Mouse (Mus musculus) liver, embryonic 13.5 days (tissue): Measurements from ENCODE around the gene Trak1. TPM values are rescaled to one million over a fixed set of nuclear protein-coding genes. Genes with fewer than 3 reads are reported as not detected.

ENCODE experiments used
- ATAC-seq: fragments of 200-750 bp; cut with Nextera tagmentation; 2 replicates; pipeline ENCODE4 v1.8.0; 2017; ENCODE audit warnings: low read depth, mild to moderate bottlenecking, moderate number of reproducible peaks, moderate library complexity
- DNase-seq: peaks from one replicate; pipeline ENCODE4 v3.0.0; 2022
- H3K27ac ChIP-seq: fragments of 300-500 bp; sonication (generic); 2 replicates; pipeline ENCODE4 v1.5.1; 2015; ENCODE audit warnings: moderate library complexity, mild to moderate bottlenecking, inconsistent platforms
- H3K27me3 ChIP-seq: fragments of 300-500 bp; sonication (generic); 2 replicates; pipeline ENCODE4 v1.6.1; 2015; ENCODE audit warnings: mild to moderate bottlenecking, inconsistent platforms
- H3K36me3 ChIP-seq: fragments of 300-500 bp; sonication (generic); 2 replicates; pipeline ENCODE4 v1.6.1; 2015; ENCODE audit warnings: mild to moderate bottlenecking, inconsistent platforms
- H3K4me1 ChIP-seq: fragments of 300-500 bp; sonication (generic); replicated peaks from 2 replicates; pipeline ENCODE4 v1.6.1; 2015; ENCODE audit warnings: inconsistent platforms
- H3K4me2 ChIP-seq: fragments of 300-500 bp; sonication (generic); 2 replicates; pipeline ENCODE4 v1.6.1; 2015; ENCODE audit warnings: inconsistent platforms, mild to moderate bottlenecking, moderate library complexity
- H3K4me3 ChIP-seq: fragments of 300-500 bp; sonication (generic); replicated peaks from 2 replicates; pipeline ENCODE4 v1.5.1; 2015; ENCODE audit warnings: mild to moderate bottlenecking, inconsistent platforms
- H3K9ac ChIP-seq: fragments of 300-500 bp; sonication (generic); 2 replicates; pipeline ENCODE4 v1.6.1; 2015; ENCODE audit warnings: mild to moderate bottlenecking, inconsistent platforms
- H3K9me3 ChIP-seq: fragments of 300-500 bp; sonication (generic); replicated peaks from 2 replicates; pipeline ENCODE4 v1.6.1; 2016; ENCODE audit warnings: inconsistent platforms
- WGBS: fragments of 180-500 bp; shearing (Covaris S2); methylation state at CpG from one replicate; pipeline ENCODE4 v1.1.7; 2015; ENCODE audit not compliant: insufficient replicate concordance; 5-methylcytosine and 5-hydroxymethylcytosine counted together
- polyA plus RNA-seq: library from polyadenylated mRNA; unstranded; fragments of >200 nt; fragmentation: Nextera tagmentation; extraction: Ambion mirVana; gene quantifications from 2 replicates; pipeline ENCODE4 v1.2.1, GENCODE M21; 2015

Trak1 gene
- polyA plus RNA-seq, 1 experiment from 2014 or later = 3.6 TPM

- under 1% methylated on average over 59 of the region's 59 CpGs for WGBS
- peak; percentile 96 for ATAC-seq
- H3K27ac ChIP-seq = peak within 1 kb of the TSS; percentile 39; the same call in 1 of the 2 replicates
Observed at GRCm38 (mm10) chr9:121277118-121278060, 19.9 kb upstream of the Trak1 start, which contains the start of gene Ulk4. TSS of gene Ulk4 (minus strand) at chr9:121277197.

GRCm38 (mm10) chr9:121279216-121279615, 18.1 kb upstream of the Trak1 start:
- no peak overlapping the region for H3K4me2 ChIP-seq
- no peaks in the 10 kb centered on the region for H3K9me3 ChIP-seq
- H3K36me3 ChIP-seq = no peaks in the 10 kb centered on the region
- DNase-seq = no peak
- H3K9ac ChIP-seq = no peak overlapping the region
- WGBS = 81% methylated on average over 5 of the region's 5 CpGs
- no peaks in the 10 kb centered on the region for H3K27me3 ChIP-seq
- H3K4me1 ChIP-seq = peaks cover 17% of the 10 kb centered on the region
- no peak for ATAC-seq
- H3K4me3 ChIP-seq = no peak overlapping the region
- H3K27ac ChIP-seq = no peak overlapping the region

More at GRCm38 (mm10) chr9:121277118-121278060, 19.9 kb upstream of the Trak1 start, which contains the start of gene Ulk4:
- Histone ChIP-seq H3K4me1 (peaks cover 17% of the 10 kb centered on the region), H3K27me3 (no peaks in the 10 kb centered on the region), H3K36me3 (no peaks in the 10 kb centered on the region), H3K9me3 (no peaks in the 10 kb centered on the region), H3K9ac (peak within 1 kb of the TSS; percentile 67), H3K4me3 (peak within 1 kb of the TSS; percentile 77), H3K4me2 (peak within 1 kb of the TSS; percentile 87)
- peak; percentile 87 for DNase-seq

DNA sequence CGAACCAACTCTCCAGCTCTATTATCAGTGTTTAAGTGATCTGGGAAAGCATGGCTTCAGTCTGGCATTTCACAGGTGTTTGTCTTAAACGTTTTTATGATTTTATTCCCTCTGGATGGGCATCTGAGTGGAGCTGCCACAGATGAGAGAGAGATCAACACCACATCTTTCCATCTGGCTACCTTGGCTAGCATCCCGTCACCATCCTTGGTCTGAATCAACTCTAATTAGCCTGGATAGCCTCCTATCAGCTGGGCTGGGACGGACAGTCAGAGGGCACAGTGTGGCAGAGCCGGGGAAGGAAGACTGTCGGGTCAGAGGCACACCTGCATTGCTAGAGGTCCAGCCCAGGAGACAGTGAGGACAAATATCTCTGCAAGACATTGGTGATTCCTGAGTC, 15.4 kb upstream of the Trak1 start:
- no peak overlapping the region for H3K9ac ChIP-seq
- no peaks in the 10 kb centered on the region for H3K27me3 ChIP-seq
- H3K4me2 ChIP-seq = no peak overlapping the region
- H3K4me1 ChIP-seq = peaks cover 32% of the 10 kb centered on the region
- no peak overlapping the region for H3K27ac ChIP-seq
- ATAC-seq (no peak), DNase-seq (no peak)
- WGBS = 68% methylated on average over 6 of the region's 6 CpGs
- no peaks in the 10 kb centered on the region for H3K9me3 ChIP-seq
- no peaks in the 10 kb centered on the region for H3K36me3 ChIP-seq
- no peak overlapping the region for H3K4me3 ChIP-seq

GRCm38 (mm10) chr9:121283620-121284185, 13.6 kb upstream of the Trak1 start:
- no peak for DNase-seq

GRCm38 (mm10) chr9:121284422-121284821, 12.9 kb upstream of the Trak1 start:
- Histone ChIP-seq H3K9me3 (0 out of 2 replicates have a peak, but pooled peaks cover under 1% of the 10 kb centered on the region), H3K27ac (no peak overlapping the region), H3K9ac (no peak overlapping the region), H3K36me3 (no peaks in the 10 kb centered on the region), H3K4me2 (peak overlapping the region; percentile 67), H3K4me1 (peaks cover 27% of the 10 kb centered on the region), H3K4me3 (peak overlapping the region; percentile 60), H3K27me3 (no peaks in the 10 kb centered on the region)
- DNase-seq (peak; percentile 55), ATAC-seq (no peak)
- 61% methylated on average over 3 of the region's 3 CpGs for WGBS

More at GRCm38 (mm10) chr9:121283620-121284185, 13.6 kb upstream of the Trak1 start:
- ATAC-seq = no peak
- Histone ChIP-seq H3K27me3 (no peaks in the 10 kb centered on the region), H3K36me3 (no peaks in the 10 kb centered on the region), H3K9me3 (no peaks in the 10 kb centered on the region), H3K4me3 (no peak overlapping the region), H3K4me1 (peaks cover 28% of the 10 kb centered on the region), H3K27ac (no peak overlapping the region), H3K9ac (no peak overlapping the region), H3K4me2 (no peak overlapping the region)
- WGBS = 87% methylated on average over 6 of the region's 6 CpGs

GRCm38 (mm10) chr9:121285341-121286324, 11.7 kb upstream of the Trak1 start:
- H3K9me3 ChIP-seq = 0 out of 2 replicates have a peak, but pooled peaks cover 5% of the 10 kb centered on the region
- DNase-seq = peak; percentile 73
- peak overlapping the region; percentile 90 for H3K27ac ChIP-seq
- peak overlapping the region; percentile 67 for H3K9ac ChIP-seq
- peak; percentile 84 for ATAC-seq
- peak overlapping the region; percentile 67 for H3K4me2 ChIP-seq
- H3K36me3 ChIP-seq = no peaks in the 10 kb centered on the region
- no peaks in the 10 kb centered on the region for H3K27me3 ChIP-seq
- H3K4me1 ChIP-seq = peaks cover 27% of the 10 kb centered on the region
- H3K4me3 ChIP-seq = peak overlapping the region; percentile 60
- WGBS = 20% methylated on average over 29 of the region's 29 CpGs

GRCm38 (mm10) chr9:121286325-121286901, 10.9 kb upstream of the Trak1 start:
- Histone ChIP-seq H3K4me1 (peaks cover 27% of the 10 kb centered on the region), H3K9ac (peak overlapping the region; percentile 67), H3K4me2 (peak overlapping the region; percentile 67), H3K36me3 (no peaks in the 10 kb centered on the region), H3K27ac (peak overlapping the region; percentile 90), H3K9me3 (0 out of 2 replicates have a peak, but pooled peaks cover 5% of the 10 kb centered on the region), H3K4me3 (peak overlapping the region; percentile 60), H3K27me3 (no peaks in the 10 kb centered on the region)
- 25% methylated on average over 3 of the region's 3 CpGs for WGBS
- peak; percentile 54 for DNase-seq
- peak; percentile 83 for ATAC-seq

GRCm38 (mm10) chr9:121291275-121291674, 6.0 kb upstream of the Trak1 start:
- peaks cover 38% of the 10 kb centered on the region for H3K27me3 ChIP-seq
- no peak overlapping the region for H3K27ac ChIP-seq
- H3K36me3 ChIP-seq = no peaks in the 10 kb centered on the region
- no peak overlapping the region for H3K4me2 ChIP-seq
- ATAC-seq (no peak), DNase-seq (no peak)
- WGBS = 44% methylated on average over 2 of the region's 2 CpGs
- no peak overlapping the region for H3K4me3 ChIP-seq
- H3K9me3 ChIP-seq = 0 out of 2 replicates have a peak, but pooled peaks cover 5% of the 10 kb centered on the region
- peaks cover 14% of the 10 kb centered on the region for H3K4me1 ChIP-seq
- no peak overlapping the region for H3K9ac ChIP-seq

DNA sequence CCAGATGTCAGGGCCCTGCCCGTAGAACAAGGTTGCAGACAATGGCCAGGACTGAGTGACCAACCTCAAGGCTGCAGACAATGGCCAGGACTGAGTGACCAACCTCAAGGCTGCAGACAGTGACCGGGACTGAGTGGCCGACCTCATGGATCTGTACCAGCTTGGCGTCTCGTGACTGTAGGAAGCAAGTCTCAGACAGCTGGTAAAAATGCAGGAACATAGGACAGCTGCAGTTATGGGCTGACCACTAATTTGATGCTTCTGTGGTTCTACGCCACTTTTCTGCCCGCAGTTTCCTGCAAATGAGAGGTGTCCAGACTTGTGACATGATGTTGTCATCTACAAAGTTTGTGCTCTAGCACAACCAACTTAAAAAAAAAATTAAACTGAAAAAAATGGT, 4.1 kb upstream of the Trak1 start:
- Histone ChIP-seq H3K4me1 (peaks cover 13% of the 10 kb centered on the region), H3K4me2 (no peak overlapping the region), H3K4me3 (no peak overlapping the region), H3K27ac (no peak overlapping the region), H3K9me3 (0 out of 2 replicates have a peak, but pooled peaks cover 5% of the 10 kb centered on the region), H3K36me3 (no peaks in the 10 kb centered on the region), H3K27me3 (peaks cover 47% of the 10 kb centered on the region), H3K9ac (no peak overlapping the region)
- DNase-seq (no peak), ATAC-seq (no peak)
- 66% methylated on average over 7 of the region's 7 CpGs for WGBS

GRCm38 (mm10) chr9:121295221-121295620, 2.1 kb upstream of the Trak1 start:
- H3K4me1 ChIP-seq = peaks cover 33% of the 10 kb centered on the region
- peaks cover 47% of the 10 kb centered on the region for H3K27me3 ChIP-seq
- H3K4me2 ChIP-seq = no peak overlapping the region
- no peaks in the 10 kb centered on the region for H3K9me3 ChIP-seq
- 57% methylated on average over 7 of the region's 7 CpGs for WGBS
- no peak overlapping the region for H3K27ac ChIP-seq
- no peaks in the 10 kb centered on the region for H3K36me3 ChIP-seq
- DNase-seq = no peak
- no peak overlapping the region for H3K4me3 ChIP-seq
- ATAC-seq = no peak
- no peak overlapping the region for H3K9ac ChIP-seq
